Mouse (Mus musculus) myocyte (in vitro differentiated cells): ENCODE data around the gene Prkch.

Source experiments
- E2F4 ChIP-seq: IDR thresholded peaks from one replicate; pipeline ENCODE4 v1.6.1; 2011; ENCODE audit warnings: mild to moderate bottlenecking, control low read depth, moderate library complexity; ENCODE audit not compliant: insufficient read depth
- MAX ChIP-seq: IDR thresholded peaks from one replicate; pipeline ENCODE4 v1.6.1; 2011; ENCODE audit warnings: low read depth, mild to moderate bottlenecking, control low read depth
- MYOD1 ChIP-seq, 3 experiments: IDR thresholded peaks; one replicate each; pipeline ENCODE4 v1.6.1; 2011; ENCODE audit warnings: control low read depth in 2 of 3, low read depth in 2 of 3, mild to moderate bottlenecking in 2 of 3, moderate library complexity in 1 of 3; ENCODE audit not compliant: insufficient read length in 2 of 3, control insufficient read depth in 1 of 3
- TCF12 ChIP-seq: IDR thresholded peaks from one replicate; pipeline ENCODE4 v1.6.1; 2011; ENCODE audit warnings: mild to moderate bottlenecking, control low read depth; ENCODE audit not compliant: poor library complexity, insufficient read depth, severe bottlenecking

GRCm38 (mm10) chr12:73696084-73696483 is 111.5 kb downstream of the Prkch start:
- TF ChIP-seq MAX (no peak), TCF12 (no peak), MYOD1 (IDR thresholded peaks at IDR 0.05; ENCODE audit: control insufficient read depth in 1 of 3, insufficient read length in 2 of 3, low read depth in 2 of 3) (no peak), E2F4 (no peak)
